Mouse (Mus musculus) fibroblast of lung, adult 2 months (primary cell): Measurements from ENCODE around the gene Cmc4.
A peak's percentile ranks its signal among the peaks of the same experiment; 100 is the strongest.

Source experiments
- DNase-seq: peaks from one replicate; pipeline ENCODE4 v3.0.0-alpha.2; 2011; ENCODE audit warnings: low read depth

Gene Cmc4

DNA sequence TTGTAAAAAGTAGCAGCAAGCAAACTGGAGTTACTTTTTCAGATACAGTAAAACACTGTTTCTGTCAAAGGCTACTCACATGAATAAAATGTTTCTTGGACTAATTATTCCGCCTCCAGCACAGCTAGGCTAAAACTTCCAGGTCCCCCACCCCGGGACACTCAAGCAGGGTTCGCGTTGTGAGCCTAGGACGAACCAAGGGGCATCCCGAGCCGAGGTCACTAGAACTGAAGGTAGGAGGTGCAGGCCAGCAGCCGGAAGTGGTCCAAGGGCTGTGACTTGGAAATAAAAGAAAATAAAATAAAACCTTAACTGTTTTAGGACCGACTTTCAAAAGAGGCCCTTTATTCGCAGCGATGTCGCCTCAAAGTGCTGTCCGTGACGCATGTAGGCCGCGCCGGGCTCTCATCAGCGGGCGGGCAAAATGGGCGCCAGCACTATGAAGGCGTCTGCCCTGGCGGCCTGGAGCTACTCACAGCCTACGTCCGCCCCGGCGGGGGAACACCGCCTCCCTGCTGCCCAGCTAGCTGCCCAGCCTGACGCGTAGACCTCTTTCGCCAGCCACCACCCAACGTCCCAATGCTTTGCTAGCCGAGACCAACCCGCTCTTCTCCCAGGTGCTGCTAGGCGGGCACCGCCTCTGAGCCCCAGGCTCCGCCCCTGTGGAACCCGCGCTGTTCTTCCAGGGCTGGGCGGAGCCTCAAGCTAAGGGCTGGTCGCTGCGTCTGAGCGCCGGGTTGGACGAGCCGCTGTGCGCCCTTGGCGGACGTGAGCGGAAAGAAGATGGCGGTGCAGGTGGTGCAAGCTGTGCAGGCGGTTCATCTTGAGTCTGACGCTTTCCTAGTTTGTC lies at the start of gene Cmc4, which contains the start of the genes Mtcp1 and Brcc3:
TSS of gene Cmc4 (minus strand) at position 649 of the 850 bp plus-strand sequence.
TSS of gene Mtcp1 (minus strand) at position 653 of the 850 bp plus-strand sequence.
TSS of gene Brcc3 (plus strand) at position 693 of the 850 bp plus-strand sequence.
- DNase-seq: peak; percentile 71

DNA sequence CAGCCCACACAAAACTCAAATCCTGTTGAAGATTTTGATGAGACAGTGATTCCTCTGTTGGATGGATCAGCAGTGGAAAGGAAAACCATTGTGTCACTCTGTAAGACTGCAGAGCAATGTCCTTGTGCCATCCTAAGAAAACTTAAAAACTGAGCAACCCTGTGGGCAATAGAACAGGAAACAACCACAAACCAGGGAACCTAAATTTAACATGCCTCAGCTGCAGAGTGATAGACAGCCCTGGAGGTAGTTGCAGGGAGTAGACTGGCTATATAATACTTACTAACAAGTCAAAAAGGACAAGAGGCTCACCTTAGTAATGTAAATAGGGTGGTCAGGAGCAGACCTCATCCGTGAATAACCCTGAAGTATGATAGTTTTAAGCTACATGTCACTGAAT lies 38.2 kb upstream of the Cmc4 start:
- DNase-seq: no peak

DNA sequence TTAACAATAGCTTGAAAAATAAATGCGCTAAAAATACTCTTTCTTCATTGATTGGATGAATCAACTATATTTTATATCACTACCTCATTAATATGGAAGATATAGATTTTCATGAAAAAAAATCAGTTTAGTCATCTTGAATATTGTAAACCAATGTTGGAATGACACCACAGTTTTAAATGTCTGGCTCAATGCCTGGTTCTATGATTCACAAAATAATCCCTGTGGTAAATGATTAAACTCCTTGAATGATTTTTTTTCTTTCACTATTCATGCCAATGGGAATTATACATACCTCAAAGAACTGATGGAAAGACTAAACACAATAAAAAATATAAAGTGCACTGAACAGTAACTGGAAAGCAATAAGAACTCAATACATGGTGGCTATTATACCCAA lies 6.7 kb downstream of the Cmc4 start:
- peak; percentile 21 for DNase-seq

DNA sequence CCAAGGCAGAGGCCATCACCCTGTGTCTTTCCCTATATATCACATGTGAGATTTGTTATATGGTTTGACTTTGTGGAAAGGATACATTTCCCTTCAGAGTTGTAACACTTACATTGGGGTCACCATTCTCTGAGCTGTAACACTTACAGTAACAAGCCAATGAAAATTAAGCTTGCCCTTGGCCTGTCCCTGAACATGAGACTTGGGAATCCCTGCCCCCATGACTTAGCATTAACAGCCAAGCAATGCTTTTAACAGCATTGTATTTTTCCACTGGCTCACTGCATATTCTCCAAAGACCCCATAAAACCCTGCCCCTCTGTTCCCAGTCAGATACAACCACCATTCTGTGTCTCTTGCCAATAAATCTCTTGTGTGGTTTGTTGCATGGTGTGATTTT lies 13.0 kb downstream of the Cmc4 start:
- DNase-seq: no peak

GRCm38 (mm10) chrX:75402668-75403067 lies 13.7 kb downstream of the Cmc4 start:
- DNase-seq: no peak

- no peak for DNase-seq
These were observed 16.9 kb downstream of the Cmc4 start for GRCm38 (mm10) chrX:75399471-75399870.

DNA sequence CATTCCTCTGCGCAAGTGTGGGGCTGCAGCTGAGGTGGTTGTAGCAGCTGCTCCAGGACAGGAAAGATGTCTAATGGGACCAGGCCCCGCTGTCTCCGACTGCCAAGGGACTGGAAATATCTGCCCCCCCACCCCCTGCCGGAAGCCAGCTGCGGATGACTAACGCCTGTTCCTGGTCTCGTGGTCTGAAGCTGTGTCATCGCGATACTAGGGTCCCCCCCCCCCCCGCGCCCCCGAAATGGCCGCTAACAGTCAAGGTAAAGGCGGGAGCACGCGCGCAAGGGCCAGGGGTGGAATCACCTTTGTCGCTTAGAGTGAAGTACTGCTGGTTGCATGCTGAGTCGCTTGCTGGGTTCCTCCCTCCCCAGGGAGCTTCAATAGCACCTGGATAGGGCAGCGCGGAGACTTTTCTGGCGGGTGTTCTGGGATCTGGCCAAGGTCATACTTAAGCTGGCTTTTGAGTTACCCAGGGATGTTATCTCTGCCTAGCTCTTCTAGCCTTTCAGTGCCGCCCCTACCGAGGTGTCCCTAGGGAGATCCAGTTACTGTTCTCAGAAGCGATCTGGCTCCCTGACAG lies 34.1 kb downstream of the Cmc4 start, which contains the start of the genes Fundc2 and F8:
TSS of gene Fundc2 (plus strand) at position 205 of the 577 bp plus-strand sequence.
TSS of gene F8 (minus strand) at position 421 of the 577 bp plus-strand sequence.
- DNase-seq: peak; percentile 35

GRCm38 (mm10) chrX:75381699-75382098 lies 34.7 kb downstream of the Cmc4 start:
- no peak for DNase-seq

DNA sequence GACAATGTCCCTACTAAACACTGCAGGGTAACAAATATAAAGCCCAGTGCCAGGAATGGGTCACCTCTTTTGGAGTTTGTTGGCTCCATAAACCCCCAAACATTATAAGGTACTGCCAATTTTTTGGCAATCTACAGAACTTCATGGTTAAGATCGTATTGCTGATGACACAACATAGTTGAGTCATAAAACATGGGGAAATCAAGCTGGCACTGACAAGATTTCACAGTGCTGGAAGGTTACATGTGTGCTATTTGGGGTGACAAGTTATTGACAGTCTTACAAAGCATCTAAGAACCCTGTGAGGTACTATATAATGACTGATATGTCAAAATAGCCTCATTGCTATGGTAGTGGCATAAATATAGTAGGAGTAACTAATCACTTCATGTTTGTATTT lies 35.2 kb downstream of the Cmc4 start:
- no peak for DNase-seq

GRCm38 (mm10) chrX:75376815-75377214 lies 39.6 kb downstream of the Cmc4 start:
- DNase-seq: no peak

- DNase-seq: no peak
These were observed 43.5 kb downstream of the Cmc4 start for GRCm38 (mm10) chrX:75372666-75373425.

DNA sequence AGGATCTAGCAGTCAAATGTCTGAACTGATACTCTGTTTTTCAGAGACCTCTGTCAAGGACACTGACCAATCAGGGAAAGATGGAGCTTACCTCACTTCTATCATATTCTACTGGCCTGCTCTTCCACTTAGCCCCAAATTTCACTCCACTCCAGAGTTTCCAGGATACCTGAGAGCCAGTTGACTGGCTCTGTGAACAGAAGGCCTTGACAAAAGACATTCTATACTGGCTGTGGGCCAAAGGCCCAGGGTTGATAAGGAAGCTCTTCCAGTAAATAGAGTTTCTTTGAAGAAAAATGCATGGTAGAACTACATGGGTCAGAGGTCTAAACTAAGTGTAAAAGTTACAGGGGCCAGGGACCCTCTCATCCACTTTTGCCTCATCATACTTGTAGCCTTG lies 46.2 kb downstream of the Cmc4 start:
- no peak for DNase-seq
